Mouse (Mus musculus) embryonic facial prominence, embryonic 13.5 days (tissue): ENCODE data around the gene Fat1. TPM values are rescaled to one million over a fixed set of nuclear protein-coding genes. Genes with fewer than 3 reads are reported as not detected.

ENCODE experiments used
- ATAC-seq: fragments of 200-750 bp; cut with Nextera tagmentation; 2 replicates; pipeline ENCODE4 v1.8.0; 2017; ENCODE audit warnings: low read depth; ENCODE audit not compliant: insufficient number of reproducible peaks, insufficient read depth, low FRiP score, low TSS enrichment
- H3K27ac ChIP-seq: fragments of 300-500 bp; sonication (generic); 2 replicates; pipeline ENCODE4 v1.5.1; 2015; ENCODE audit warnings: moderate library complexity, mild to moderate bottlenecking, inconsistent platforms
- H3K27me3 ChIP-seq: fragments of 300-500 bp; sonication (generic); 2 replicates; pipeline ENCODE4 v1.6.1; 2015; ENCODE audit warnings: mild to moderate bottlenecking, inconsistent platforms
- H3K36me3 ChIP-seq: fragments of 300-500 bp; sonication (generic); 2 replicates; pipeline ENCODE4 v1.6.1; 2015; ENCODE audit warnings: mild to moderate bottlenecking, inconsistent platforms
- H3K4me1 ChIP-seq: fragments of 300-500 bp; sonication (generic); 2 replicates; pipeline ENCODE4 v1.6.1; 2015; ENCODE audit warnings: inconsistent platforms
- H3K4me2 ChIP-seq: fragments of 300-500 bp; sonication (generic); 2 replicates; pipeline ENCODE4 v1.6.1; 2015; ENCODE audit warnings: moderate library complexity, mild to moderate bottlenecking, inconsistent platforms
- H3K4me3 ChIP-seq: fragments of 300-500 bp; sonication (generic); 2 replicates; pipeline ENCODE4 v1.5.1; 2015; ENCODE audit warnings: mild to moderate bottlenecking, inconsistent platforms
- H3K9ac ChIP-seq: fragments of 300-500 bp; sonication (generic); 2 replicates; pipeline ENCODE4 v1.6.1; 2015; ENCODE audit warnings: mild to moderate bottlenecking, inconsistent platforms
- H3K9me3 ChIP-seq: fragments of 300-500 bp; sonication (generic); 2 replicates; pipeline ENCODE4 v1.6.1; 2016; ENCODE audit warnings: inconsistent platforms
- WGBS: fragments of 180-500 bp; shearing (Covaris S2); methylation state at CpG from one replicate; pipeline ENCODE4 v1.1.7; 2015; ENCODE audit warnings: mixed read lengths; 5-methylcytosine and 5-hydroxymethylcytosine counted together
- polyA plus RNA-seq: library from polyadenylated mRNA; unstranded; fragments of >200 nt; fragmentation: Nextera tagmentation; extraction: Ambion mirVana; gene quantifications from 2 replicates; pipeline ENCODE4 v1.2.1, GENCODE M21; 2015

Fat1 gene
- polyA plus RNA-seq, 1 experiment from 2014 or later = 29.3 TPM

- ATAC-seq = no peak
- WGBS = 93% methylated on average over 8 of the region's 8 CpGs
- no peak overlapping the region for H3K9ac ChIP-seq
- H3K4me3 ChIP-seq = no peak overlapping the region
- no peaks in the 10 kb centered on the region for H3K9me3 ChIP-seq
- no peak overlapping the region for H3K27ac ChIP-seq
- H3K4me2 ChIP-seq = no peak overlapping the region
- no peaks in the 10 kb centered on the region for H3K4me1 ChIP-seq
- H3K36me3 ChIP-seq = peaks cover 84% of the 10 kb centered on the region
- H3K27me3 ChIP-seq = no peaks in the 10 kb centered on the region
These were observed 78.6 kb downstream of the Fat1 start for GRCm38 (mm10) chr8:45013852-45014251.

- Histone ChIP-seq H3K27ac (no peak overlapping the region), H3K4me1 (no peaks in the 10 kb centered on the region), H3K27me3 (no peaks in the 10 kb centered on the region), H3K4me2 (no peak overlapping the region), H3K9ac (no peak overlapping the region), H3K4me3 (no peak overlapping the region), H3K36me3 (peaks cover 84% of the 10 kb centered on the region), H3K9me3 (no peaks in the 10 kb centered on the region)
- no peak for ATAC-seq
- WGBS = 84% methylated on average over 11 of the region's 11 CpGs
These were observed 79.3 kb downstream of the Fat1 start for GRCm38 (mm10) chr8:45014498-45015067.

- Histone ChIP-seq H3K9ac (no peak overlapping the region), H3K9me3 (no peaks in the 10 kb centered on the region), H3K27me3 (no peaks in the 10 kb centered on the region), H3K4me2 (no peak overlapping the region), H3K4me1 (0 out of 2 replicates have a peak, but pooled peaks cover 3% of the 10 kb centered on the region), H3K27ac (no peak overlapping the region), H3K36me3 (peaks cover 80% of the 10 kb centered on the region), H3K4me3 (no peak overlapping the region)
- WGBS = 86% methylated on average over 8 of the region's 8 CpGs
- ATAC-seq = no peak
These were observed 80.6 kb downstream of the Fat1 start for GRCm38 (mm10) chr8:45015876-45016275.

- H3K27me3 ChIP-seq = no peaks in the 10 kb centered on the region
- no peak overlapping the region for H3K9ac ChIP-seq
- H3K36me3 ChIP-seq = peaks cover 81% of the 10 kb centered on the region
- H3K4me3 ChIP-seq = no peak overlapping the region
- no peak overlapping the region for H3K4me2 ChIP-seq
- whole genome bisulfite sequencing = 71% methylated on average over 5 of the region's 5 CpGs
- H3K4me1 ChIP-seq = 0 out of 2 replicates have a peak, but pooled peaks cover 12% of the 10 kb centered on the region
- no peak overlapping the region for H3K27ac ChIP-seq
- H3K9me3 ChIP-seq = peaks cover 8% of the 10 kb centered on the region; the same call in 1 of the 2 replicates
- ATAC-seq = no peak
These were observed 84.0 kb downstream of the Fat1 start for GRCm38 (mm10) chr8:45019241-45019640.

GRCm38 (mm10) chr8:45021171-45021570 is 85.9 kb downstream of the Fat1 start:
- ATAC-seq = no peak

GRCm38 (mm10) chr8:45021911-45022665 is 86.8 kb downstream of the Fat1 start:
- Histone ChIP-seq H3K9me3 (peaks cover 12% of the 10 kb centered on the region; the same call in 1 of the 2 replicates), H3K4me1 (0 out of 2 replicates have a peak, but pooled peaks cover 12% of the 10 kb centered on the region), H3K9ac (no peak overlapping the region), H3K4me2 (no peak overlapping the region), H3K27ac (no peak overlapping the region), H3K4me3 (no peak overlapping the region), H3K36me3 (peaks cover 88% of the 10 kb centered on the region), H3K27me3 (no peaks in the 10 kb centered on the region)
- no peak for ATAC-seq
- WGBS = 91% methylated on average over 21 of the region's 21 CpGs

More at GRCm38 (mm10) chr8:45021171-45021570, 85.9 kb downstream of the Fat1 start:
- no peaks in the 10 kb centered on the region for H3K27me3 ChIP-seq
- H3K4me3 ChIP-seq = no peak overlapping the region
- peaks cover 12% of the 10 kb centered on the region; the same call in 1 of the 2 replicates for H3K9me3 ChIP-seq
- peak overlapping the region; percentile 11; the same call in 1 of the 2 replicates for H3K27ac ChIP-seq
- H3K9ac ChIP-seq = no peak overlapping the region
- WGBS = 64% methylated on average over 5 of the region's 5 CpGs
- no peak overlapping the region for H3K4me2 ChIP-seq
- peaks cover 82% of the 10 kb centered on the region for H3K36me3 ChIP-seq
- 0 out of 2 replicates have a peak, but pooled peaks cover 12% of the 10 kb centered on the region for H3K4me1 ChIP-seq

GRCm38 (mm10) chr8:45028081-45028497 is 92.8 kb downstream of the Fat1 start:
- Histone ChIP-seq H3K4me1 (peaks cover 3% of the 10 kb centered on the region; the same call in 1 of the 2 replicates), H3K4me2 (no peak overlapping the region), H3K27ac (no peak overlapping the region), H3K9me3 (peaks cover 12% of the 10 kb centered on the region; the same call in 1 of the 2 replicates), H3K36me3 (peaks cover 91% of the 10 kb centered on the region), H3K4me3 (no peak overlapping the region), H3K9ac (no peak overlapping the region), H3K27me3 (no peaks in the 10 kb centered on the region)
- ATAC-seq = no peak
- WGBS = 73% methylated on average over 6 of the region's 6 CpGs

- Histone ChIP-seq H3K9ac (no peak overlapping the region), H3K9me3 (no peaks in the 10 kb centered on the region), H3K27ac (no peak overlapping the region), H3K4me3 (no peak overlapping the region), H3K27me3 (no peaks in the 10 kb centered on the region), H3K36me3 (peaks cover 98% of the 10 kb centered on the region), H3K4me1 (no peaks in the 10 kb centered on the region), H3K4me2 (no peak overlapping the region)
- no peak for ATAC-seq
- 83% methylated on average over 15 of the region's 15 CpGs for WGBS
These were observed 103.1 kb downstream of the Fat1 start for GRCm38 (mm10) chr8:45038350-45038749.

- Histone ChIP-seq H3K9me3 (no peaks in the 10 kb centered on the region), H3K4me1 (no peaks in the 10 kb centered on the region), H3K27ac (no peak overlapping the region), H3K36me3 (peaks cover 89% of the 10 kb centered on the region), H3K4me2 (no peak overlapping the region), H3K27me3 (no peaks in the 10 kb centered on the region), H3K9ac (no peak overlapping the region), H3K4me3 (no peak overlapping the region)
- no peak for ATAC-seq
- WGBS = 95% methylated on average over 26 of the region's 26 CpGs
These were observed 108.9 kb downstream of the Fat1 start for GRCm38 (mm10) chr8:45044160-45044559.

- WGBS = 88% methylated on average over 8 of the region's 8 CpGs
- H3K4me1 ChIP-seq = no peaks in the 10 kb centered on the region
- no peak for ATAC-seq
- no peaks in the 10 kb centered on the region for H3K9me3 ChIP-seq
- H3K27me3 ChIP-seq = no peaks in the 10 kb centered on the region
- no peak overlapping the region for H3K9ac ChIP-seq
- no peak overlapping the region for H3K27ac ChIP-seq
- no peak overlapping the region for H3K4me3 ChIP-seq
- H3K36me3 ChIP-seq = peaks cover 86% of the 10 kb centered on the region
- no peak overlapping the region for H3K4me2 ChIP-seq
These were observed 115.2 kb downstream of the Fat1 start for GRCm38 (mm10) chr8:45050451-45050850.

- no peak overlapping the region for H3K27ac ChIP-seq
- no peaks in the 10 kb centered on the region for H3K27me3 ChIP-seq
- no peak for ATAC-seq
- H3K4me2 ChIP-seq = no peak overlapping the region
- no peaks in the 10 kb centered on the region for H3K9me3 ChIP-seq
- H3K36me3 ChIP-seq = peaks cover 87% of the 10 kb centered on the region
- WGBS = 96% methylated on average over 30 of the region's 30 CpGs
- no peaks in the 10 kb centered on the region for H3K4me1 ChIP-seq
- H3K9ac ChIP-seq = no peak overlapping the region
- H3K4me3 ChIP-seq = no peak overlapping the region
These were observed 116.0 kb downstream of the Fat1 start for GRCm38 (mm10) chr8:45051236-45051635.

- Histone ChIP-seq H3K9me3 (no peaks in the 10 kb centered on the region), H3K36me3 (peaks cover 79% of the 10 kb centered on the region), H3K4me2 (no peak overlapping the region), H3K27ac (no peak overlapping the region), H3K4me1 (no peaks in the 10 kb centered on the region), H3K27me3 (no peaks in the 10 kb centered on the region), H3K9ac (no peak overlapping the region), H3K4me3 (no peak overlapping the region)
- no peak for ATAC-seq
- WGBS = 89% methylated on average over 1 of the region's 1 CpGs
These were observed 117.0 kb downstream of the Fat1 start for GRCm38 (mm10) chr8:45052205-45052604.
